Mouse (Mus musculus) kidney, adult 11 months (tissue): ENCODE measurements around the gene Ilf3.
A peak's percentile ranks its signal among the peaks of the same experiment; 100 is the strongest.

Experiments used
- DNase-seq: peaks from one replicate; pipeline ENCODE4 v3.0.0; 2022

Ilf3 gene

GRCm38 (mm10) chr9:21346627-21347365 lies 20.9 kb upstream of the Ilf3 start:
- DNase-seq: no peak

GRCm38 (mm10) chr9:21348152-21348551 lies 19.5 kb upstream of the Ilf3 start:
- no peak for DNase-seq

GRCm38 (mm10) chr9:21351178-21351577 lies 16.5 kb upstream of the Ilf3 start:
- DNase-seq: no peak

- no peak for DNase-seq
These were observed 15.8 kb upstream of the Ilf3 start for GRCm38 (mm10) chr9:21351702-21352377.

GRCm38 (mm10) chr9:21352463-21353372 lies 15.0 kb upstream of the Ilf3 start:
- no peak for DNase-seq

GRCm38 (mm10) chr9:21353373-21353686 lies 14.3 kb upstream of the Ilf3 start:
- DNase-seq: no peak

GRCm38 (mm10) chr9:21354796-21355195 lies 12.9 kb upstream of the Ilf3 start:
- DNase-seq: no peak

GRCm38 (mm10) chr9:21356981-21357718 lies 10.5 kb upstream of the Ilf3 start:
- DNase-seq: peak; percentile 52

GRCm38 (mm10) chr9:21366541-21367220 lies 990 bp upstream of the Ilf3 start:
- DNase-seq: peak; percentile 58

GRCm38 (mm10) chr9:21368131-21368584 lies 487 bp downstream of the Ilf3 start:
- DNase-seq: peak; percentile 59

GRCm38 (mm10) chr9:21369080-21369479 lies 1.4 kb downstream of the Ilf3 start:
- DNase-seq: no peak

- no peak for DNase-seq
These were observed 3.2 kb downstream of the Ilf3 start for GRCm38 (mm10) chr9:21370876-21371275.

GRCm38 (mm10) chr9:21372508-21372907 lies 4.8 kb downstream of the Ilf3 start:
- DNase-seq: no peak

GRCm38 (mm10) chr9:21379195-21379594 lies 11.5 kb downstream of the Ilf3 start:
- no peak for DNase-seq

GRCm38 (mm10) chr9:21380868-21381267 lies 13.2 kb downstream of the Ilf3 start:
- no peak for DNase-seq

GRCm38 (mm10) chr9:21383966-21384365 lies 16.3 kb downstream of the Ilf3 start:
- DNase-seq: no peak

GRCm38 (mm10) chr9:21392646-21393175 lies 25.0 kb downstream of the Ilf3 start:
- peak; percentile 19 for DNase-seq

GRCm38 (mm10) chr9:21395692-21396091 lies 28.0 kb downstream of the Ilf3 start:
- DNase-seq: no peak

- no peak for DNase-seq
These were observed 29.5 kb downstream of the Ilf3 start for GRCm38 (mm10) chr9:21397170-21397569.

- no peak for DNase-seq
These were observed 33.4 kb downstream of the Ilf3 start for GRCm38 (mm10) chr9:21401042-21401441.

GRCm38 (mm10) chr9:21402764-21403253 lies 35.1 kb downstream of the Ilf3 start:
- no peak for DNase-seq

GRCm38 (mm10) chr9:21403745-21404144 lies 36.1 kb downstream of the Ilf3 start:
- no peak for DNase-seq
